Mouse (Mus musculus): Measurements from ENCODE around the gene Cfap54.

- TF ChIP-seq CTCF (IDR thresholded peaks at IDR 0.05; ENCODE audit: control insufficient read depth, insufficient read depth, insufficient read length), result no peak
- TF ChIP-seq USF1 (IDR thresholded peaks at IDR 0.05; ENCODE audit: low read depth), result no peak
- TF ChIP-seq MYOG (IDR thresholded peaks at IDR 0.05; ENCODE audit: control insufficient read depth, extremely low read depth, insufficient read length), result no peak
- no peak for TF ChIP-seq MAX (IDR thresholded peaks at IDR 0.05)
- no peak for TF ChIP-seq FOSL1 (IDR thresholded peaks at IDR 0.05; ENCODE audit: insufficient read depth, low read length, poor library complexity, severe bottlenecking)
- TF ChIP-seq CEBPB (IDR thresholded peaks at IDR 0.05; ENCODE audit: low read depth), result no peak
Measured at GRCm38 (mm10) chr10:93043195-93043594, 38.2 kb downstream of the Cfap54 start.

Data from C2C12 (cell line).